Comparison of ENCODE assay signal across 8 mouse cellular contexts in the genomic region with DNA sequence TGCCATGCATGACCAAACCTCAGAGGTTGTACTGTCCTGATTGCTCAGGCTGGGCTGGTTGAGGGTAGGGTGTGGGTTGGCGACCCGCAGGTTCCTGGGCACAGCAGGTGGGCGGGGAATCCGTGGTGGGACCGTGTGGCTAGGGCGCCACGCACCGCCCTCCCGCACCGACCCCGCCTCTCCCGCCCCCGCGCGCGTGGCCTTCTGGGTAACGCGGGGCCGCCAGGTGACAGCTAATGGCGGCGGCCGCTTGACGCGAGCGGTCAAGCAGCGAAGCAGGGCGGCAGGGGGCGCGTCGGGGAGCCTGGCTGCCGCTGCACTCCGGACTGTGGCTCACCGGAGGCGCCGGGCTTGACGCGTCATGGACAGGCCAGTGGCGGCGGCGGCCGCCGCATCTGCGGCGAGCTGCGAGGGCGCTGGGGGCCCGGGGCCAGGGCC. TPM values are rescaled to one million over a fixed set of nuclear protein-coding genes. Genes with fewer than 3 reads are reported as not detected.
DNase-seq lines count a peak whose midpoint lies in the region; ATAC-seq lines count a peak whose summit lies in the region.

A gene (plus strand): TSS at position 207 of the 438 bp plus-strand sequence.

- intact Hi-C loops in left cerebral cortex, postnatal 14 days (cut with DNase I), result no loop called here

- peak; percentile 87 to 93 for DNase-seq in adrenal gland, adult (ENCODE audit: inconsistent age in 2 of 2, low spot score in 1 of 2)
- peak; percentile 74 for DNase-seq in embryo, embryonic 10 days (ENCODE audit: low spot score)
- DNase-seq in gastrocnemius, postnatal 10 days, result peak; percentile 76
- DNase-seq in induced T-regulatory cell, adult 2 months (ENCODE audit: low read depth), result peak; percentile 81
- DNase-seq in left cerebral cortex, postnatal 14 days (ENCODE audit: low spot score in 2 of 2), result peak; percentile 51 to 68
- peak; percentile 77 for DNase-seq in right cerebral cortex, postnatal 25 days
- peak; percentile 72 to 77 for DNase-seq in urinary bladder, postnatal 36 days (ENCODE audit: low spot score in 2 of 2)

- peak; percentile 86 for ATAC-seq in megakaryocyte-erythroid progenitor cell, adult 5-6 weeks (replicated peaks; ENCODE audit: low FRiP score, low TSS enrichment, poor library complexity, severe bottlenecking)

RNA-seq across cellular contexts. Expression of the gene that starts here (rescaled TPM):
- total RNA-seq in gastrocnemius, postnatal 10 days (2021), result 10 to 100 TPM; 24.7 to 26.2 TPM
- 10 to 100 TPM; 36.5 to 42.4 TPM for total RNA-seq in left cerebral cortex, postnatal 14 days (2021)
- total RNA-seq in megakaryocyte-erythroid progenitor cell, adult 5-6 weeks (2014; fragmentation: Nextera tagmentation), result 18.2 and 20.3 TPM in 2 replicates
- 23.1 and 24.2 TPM in 2 replicates for total RNA-seq in megakaryocyte-erythroid progenitor cell, adult 5-6 weeks (2017)

Comparison
In these comparisons a context has a peak if more than half of its experiments do, and no peak if none do; other contexts are left out.
1. Peak in every context shown above with its lines: DNase-seq and ATAC-seq.